Mouse (Mus musculus) forebrain, postnatal 0 days (tissue): Measurements from ENCODE around the gene Gm21820. TPM values are rescaled to one million over a fixed set of nuclear protein-coding genes. Genes with fewer than 3 reads are reported as not detected.
"Not testable (repeated sequence)": the region's sequence is repeated elsewhere in the genome, so short reads cannot be mapped to it uniquely, and the experiment has no call there.

Experiments used
- ATAC-seq: fragments of 200-750 bp; cut with Nextera tagmentation; 2 replicates; pipeline ENCODE4 v1.8.0; 2017; ENCODE audit warnings: mild to moderate bottlenecking, moderate library complexity
- DNase-seq: peaks from one replicate; pipeline ENCODE4 v3.0.0-alpha.2; 2015
- H3K27ac ChIP-seq: fragments of 300-500 bp; sonication (generic); 2 replicates; pipeline ENCODE4 v1.5.1; 2014; ENCODE audit warnings: low read depth, mild to moderate bottlenecking, antibody characterized with exemption, low read length, moderate library complexity, mixed read lengths
- H3K27me3 ChIP-seq: fragments of 300-500 bp; sonication (generic); 2 replicates; pipeline ENCODE4 v1.6.1; 2014; ENCODE audit warnings: mild to moderate bottlenecking, low read length, mixed read lengths; ENCODE audit not compliant: insufficient read depth
- H3K36me3 ChIP-seq: fragments of 300-500 bp; sonication (generic); 2 replicates; pipeline ENCODE4 v1.6.1; 2014; ENCODE audit warnings: mild to moderate bottlenecking, moderate library complexity; ENCODE audit not compliant: insufficient read depth
- H3K4me1 ChIP-seq: fragments of 300-500 bp; sonication (generic); 2 replicates; pipeline ENCODE4 v1.6.1; 2014; ENCODE audit warnings: antibody characterized with exemption; ENCODE audit not compliant: insufficient read depth
- H3K4me2 ChIP-seq: fragments of 300-500 bp; sonication (generic); 2 replicates; pipeline ENCODE4 v1.6.1; 2014; ENCODE audit warnings: low read depth, mild to moderate bottlenecking, moderate library complexity
- H3K4me3 ChIP-seq: fragments of 300-500 bp; sonication (generic); 2 replicates; pipeline ENCODE4 v1.5.1; 2014; ENCODE audit warnings: low read depth, low read length, mixed read lengths
- H3K9ac ChIP-seq: fragments of 300-500 bp; sonication (generic); 2 replicates; pipeline ENCODE4 v1.6.1; 2014; ENCODE audit warnings: mild to moderate bottlenecking
- H3K9me3 ChIP-seq: fragments of 300-500 bp; sonication (generic); 2 replicates; pipeline ENCODE4 v1.6.1; 2016; ENCODE audit warnings: low read length
- WGBS: fragments of 180-500 bp; shearing (Covaris S2); extraction: QIAGEN DNeasy Blood & Tissue Kit; methylation state at CpG from one replicate; pipeline ENCODE4 v1.1.7; 2014; 5-methylcytosine and 5-hydroxymethylcytosine counted together
- polyA plus RNA-seq: library from polyadenylated mRNA; unstranded; fragments of >200 nt; fragmentation: Nextera tagmentation; extraction: Ambion mirVana; gene quantifications from 2 replicates; pipeline ENCODE4 v1.2.1, GENCODE M21; 2015
- total RNA-seq: library from RNA; depleted of rRNA; stranded (reverse); fragments of >200 nt; gene quantifications from 2 replicates; pipeline ENCODE4 v1.2.3, GENCODE M21; 2014; rRNA removed

The Gm21820 gene
- total RNA-seq (not detected in 2 replicates), polyA plus RNA-seq (not detected in 2 replicates)

GRCm38 (mm10) chrY:5249341-5249740 is at the start of gene Gm21820:
Gene Gm21820 (minus strand): TSS chrY:5249441.
- 83% methylated on average over 1 of the region's 1 CpGs for WGBS

More at GRCm38 (mm10) chrY:5249341-5249740, at the start of gene Gm21820:
- not testable (repeated sequence) for DNase-seq, H3K36me3 ChIP-seq, H3K9ac ChIP-seq, H3K27ac ChIP-seq, H3K9me3 ChIP-seq, H3K4me2 ChIP-seq, H3K27me3 ChIP-seq, H3K4me3 ChIP-seq, ATAC-seq, H3K4me1 ChIP-seq

Other genes starting within 250 kb of the Gm21820 start
- gene Gm20918, start 205.5 kb downstream of the Gm21820 start, total RNA-seq, result not detected in 2 replicates
- not detected in 2 replicates for gene Gm20918, start 205.5 kb downstream of the Gm21820 start, polyA plus RNA-seq